Mouse (Mus musculus): ENCODE measurements around the gene Glce.

Glce gene

GRCm38 (mm10) chr9:62028072-62028471, 94.4 kb downstream of the Glce start:
- no peak for DNase-seq (ENCODE audit: low read depth in 1 of 2, low spot score in 2 of 2)

GRCm38 (mm10) chr9:62026600-62026999, 95.9 kb downstream of the Glce start, which contains the start of gene Paqr5:
TSS of gene Paqr5 (minus strand) at chr9:62026856.
- DNase-seq (ENCODE audit: low read depth in 1 of 2, low spot score in 2 of 2), result no peak

- no peak for DNase-seq (ENCODE audit: low read depth in 1 of 2, low spot score in 2 of 2)
These were observed 97.4 kb downstream of the Glce start for GRCm38 (mm10) chr9:62025056-62025455.

- DNase-seq (ENCODE audit: low read depth in 1 of 2, low spot score in 2 of 2), result no peak
These were observed 98.6 kb downstream of the Glce start for GRCm38 (mm10) chr9:62023879-62024278.

GRCm38 (mm10) chr9:62022961-62023680, 99.3 kb downstream of the Glce start:
- no peak for DNase-seq (ENCODE audit: low read depth in 1 of 2, low spot score in 2 of 2)

GRCm38 (mm10) chr9:62021583-62022120, 100.8 kb downstream of the Glce start:
- DNase-seq (ENCODE audit: low read depth in 1 of 2, low spot score in 2 of 2), result no peak

GRCm38 (mm10) chr9:62020259-62020658, 102.2 kb downstream of the Glce start:
- no peak for DNase-seq (ENCODE audit: low read depth in 1 of 2, low spot score in 2 of 2)

- no peak for DNase-seq (ENCODE audit: low read depth in 1 of 2, low spot score in 2 of 2)
These were observed 104.0 kb downstream of the Glce start for GRCm38 (mm10) chr9:62018229-62019093.

GRCm38 (mm10) chr9:62017329-62017728, 105.1 kb downstream of the Glce start:
- DNase-seq (ENCODE audit: low read depth in 1 of 2, low spot score in 2 of 2), result no peak

GRCm38 (mm10) chr9:62015504-62015903, 107.0 kb downstream of the Glce start:
- DNase-seq (ENCODE audit: low read depth in 1 of 2, low spot score in 2 of 2), result no peak

GRCm38 (mm10) chr9:62013316-62014097, 108.9 kb downstream of the Glce start:
- no peak for DNase-seq (ENCODE audit: low read depth in 1 of 2, low spot score in 2 of 2)

- DNase-seq (ENCODE audit: low read depth in 1 of 2, low spot score in 2 of 2), result no peak
These were observed 114.1 kb downstream of the Glce start for GRCm38 (mm10) chr9:62008360-62008759.
